Mouse (Mus musculus) hindbrain, embryonic 11.5 days (tissue): ENCODE measurements around the gene Hnrnph2. TPM values are rescaled to one million over a fixed set of nuclear protein-coding genes. Genes with fewer than 3 reads are reported as not detected.

Source experiments
- ATAC-seq: fragments of 200-750 bp; cut with Nextera tagmentation; 2 replicates; pipeline ENCODE4 v1.8.0; 2017; ENCODE audit warnings: mild to moderate bottlenecking, moderate TSS enrichment, moderate library complexity; ENCODE audit not compliant: low FRiP score
- DNase-seq: peaks from one replicate; pipeline ENCODE4 v3.0.0-alpha.2; 2015; ENCODE audit warnings: low spot score
- H3K27ac ChIP-seq: fragments of 300-500 bp; sonication (generic); 2 replicates; pipeline ENCODE4 v1.5.1; 2014; ENCODE audit warnings: mild to moderate bottlenecking, low read depth, low read length
- H3K27me3 ChIP-seq: fragments of 300-500 bp; sonication (generic); 2 replicates; pipeline ENCODE4 v1.6.1; 2014; ENCODE audit warnings: mild to moderate bottlenecking, low read length, moderate library complexity, mixed read lengths; ENCODE audit not compliant: control insufficient read depth, insufficient read depth
- H3K36me3 ChIP-seq: fragments of 300-500 bp; sonication (generic); 2 replicates; pipeline ENCODE4 v1.6.1; 2014; ENCODE audit warnings: mild to moderate bottlenecking, low read length, moderate library complexity, mixed read lengths; ENCODE audit not compliant: control insufficient read depth, insufficient read depth
- H3K4me1 ChIP-seq: fragments of 300-500 bp; sonication (generic); replicated peaks from 2 replicates; pipeline ENCODE4 v1.6.1; 2014; ENCODE audit warnings: low read length, mixed read lengths; ENCODE audit not compliant: control insufficient read depth, insufficient read depth
- H3K4me2 ChIP-seq: fragments of 300-500 bp; sonication (generic); replicated peaks from 2 replicates; pipeline ENCODE4 v1.6.1; 2014; ENCODE audit warnings: mild to moderate bottlenecking, low read depth, low read length
- H3K4me3 ChIP-seq: fragments of 300-500 bp; sonication (generic); 2 replicates; pipeline ENCODE4 v1.5.1; 2014; ENCODE audit warnings: low read depth, low read length
- H3K9ac ChIP-seq: fragments of 300-500 bp; sonication (generic); 2 replicates; pipeline ENCODE4 v1.6.1; 2014; ENCODE audit warnings: low read depth, low read length
- H3K9me3 ChIP-seq: fragments of 300-500 bp; sonication (generic); 2 replicates; pipeline ENCODE4 v1.6.1; 2016; ENCODE audit warnings: low read length; ENCODE audit not compliant: control insufficient read depth
- WGBS: fragments of 180-500 bp; shearing (Covaris S2); extraction: QIAGEN DNeasy Blood & Tissue Kit; methylation state at CpG from one replicate; pipeline ENCODE4 v1.1.7; 2014; 5-methylcytosine and 5-hydroxymethylcytosine counted together
- polyA plus RNA-seq: library from polyadenylated mRNA; unstranded; fragments of >200 nt; fragmentation: Nextera tagmentation; extraction: Ambion mirVana; gene quantifications from 2 replicates; pipeline ENCODE4 v1.2.1, GENCODE M21; 2014

The Hnrnph2 gene
- polyA plus RNA-seq, 1 experiment from 2014 or later, result 127 TPM

- no peaks in the 10 kb centered on the region; the same call in 1 of the 2 replicates for H3K27me3 ChIP-seq
- no peaks in the 10 kb centered on the region for H3K9me3 ChIP-seq
- no peak overlapping the region for H3K4me2 ChIP-seq
- H3K36me3 ChIP-seq, result no peaks in the 10 kb centered on the region
- H3K9ac ChIP-seq, result no peak overlapping the region
- 87% methylated on average over 2 of the region's 2 CpGs for WGBS
- H3K27ac ChIP-seq, result no peak overlapping the region
- ATAC-seq, result no peak
- no peak for DNase-seq
- no peak overlapping the region for H3K4me3 ChIP-seq
- no peaks in the 10 kb centered on the region for H3K4me1 ChIP-seq
These were observed 27.2 kb downstream of the Hnrnph2 start for GRCm38 (mm10) chrX:134628200-134628599.

GRCm38 (mm10) chrX:134632710-134633109 lies 31.7 kb downstream of the Hnrnph2 start:
- Histone ChIP-seq H3K27ac (no peak overlapping the region), H3K27me3 (no peaks in the 10 kb centered on the region), H3K9me3 (no peaks in the 10 kb centered on the region), H3K4me1 (no peaks in the 10 kb centered on the region), H3K36me3 (no peaks in the 10 kb centered on the region), H3K4me3 (no peak overlapping the region), H3K4me2 (no peak overlapping the region), H3K9ac (no peak overlapping the region)
- WGBS, result 88% methylated on average over 5 of the region's 5 CpGs
- DNase-seq (no peak), ATAC-seq (no peak)

GRCm38 (mm10) chrX:134635111-134635510 lies 34.1 kb downstream of the Hnrnph2 start:
- Histone ChIP-seq H3K27ac (no peak overlapping the region), H3K27me3 (no peaks in the 10 kb centered on the region), H3K9ac (no peak overlapping the region), H3K4me3 (no peak overlapping the region), H3K9me3 (no peaks in the 10 kb centered on the region), H3K4me2 (no peak overlapping the region), H3K4me1 (no peaks in the 10 kb centered on the region), H3K36me3 (no peaks in the 10 kb centered on the region)
- no peak for ATAC-seq
- WGBS, result 55% methylated on average over 3 of the region's 3 CpGs
- no peak for DNase-seq

- 79% methylated on average over 3 of the region's 3 CpGs for WGBS
- Histone ChIP-seq H3K4me1 (no peaks in the 10 kb centered on the region), H3K4me3 (no peak overlapping the region), H3K27ac (no peak overlapping the region), H3K9ac (no peak overlapping the region), H3K4me2 (no peak overlapping the region), H3K9me3 (no peaks in the 10 kb centered on the region), H3K36me3 (no peaks in the 10 kb centered on the region), H3K27me3 (no peaks in the 10 kb centered on the region)
- ATAC-seq, result no peak
- DNase-seq, result no peak
These were observed 34.9 kb downstream of the Hnrnph2 start for GRCm38 (mm10) chrX:134635860-134636259.

- Histone ChIP-seq H3K9ac (no peak overlapping the region), H3K27me3 (no peaks in the 10 kb centered on the region), H3K9me3 (no peaks in the 10 kb centered on the region), H3K27ac (no peak overlapping the region), H3K4me2 (no peak overlapping the region), H3K36me3 (no peaks in the 10 kb centered on the region), H3K4me1 (no peaks in the 10 kb centered on the region), H3K4me3 (no peak overlapping the region)
- DNase-seq (no peak), ATAC-seq (no peak)
- 79% methylated on average over 10 of the region's 10 CpGs for WGBS
These were observed 40.2 kb downstream of the Hnrnph2 start for GRCm38 (mm10) chrX:134641000-134641760.

GRCm38 (mm10) chrX:134646338-134646737 lies 45.4 kb downstream of the Hnrnph2 start:
- WGBS, result 87% methylated on average over 1 of the region's 1 CpGs
- ATAC-seq (no peak), DNase-seq (no peak)
- Histone ChIP-seq H3K4me2 (no peak overlapping the region), H3K36me3 (no peaks in the 10 kb centered on the region), H3K27me3 (no peaks in the 10 kb centered on the region), H3K9me3 (no peaks in the 10 kb centered on the region), H3K4me3 (no peak overlapping the region), H3K27ac (no peak overlapping the region), H3K4me1 (no peaks in the 10 kb centered on the region), H3K9ac (no peak overlapping the region)

- no peaks in the 10 kb centered on the region for H3K36me3 ChIP-seq
- H3K27me3 ChIP-seq, result no peaks in the 10 kb centered on the region
- DNase-seq (no peak), ATAC-seq (no peak)
- H3K4me3 ChIP-seq, result no peak overlapping the region
- H3K27ac ChIP-seq, result no peak overlapping the region
- H3K4me1 ChIP-seq, result no peaks in the 10 kb centered on the region
- H3K4me2 ChIP-seq, result no peak overlapping the region
- H3K9me3 ChIP-seq, result no peaks in the 10 kb centered on the region
- WGBS, result 75% methylated on average over 8 of the region's 8 CpGs
- no peak overlapping the region for H3K9ac ChIP-seq
These were observed 46.4 kb downstream of the Hnrnph2 start for GRCm38 (mm10) chrX:134647421-134647820.

- H3K36me3 ChIP-seq, result no peaks in the 10 kb centered on the region
- no peak overlapping the region for H3K9ac ChIP-seq
- no peaks in the 10 kb centered on the region for H3K27me3 ChIP-seq
- H3K4me3 ChIP-seq, result no peak overlapping the region
- no peaks in the 10 kb centered on the region for H3K9me3 ChIP-seq
- DNase-seq (peak; percentile 88), ATAC-seq (peak; percentile 45; the same call in 1 of the 2 replicates)
- H3K4me2 ChIP-seq, result no peak overlapping the region
- no peak overlapping the region for H3K27ac ChIP-seq
- WGBS, result 20% methylated on average over 11 of the region's 11 CpGs
- no peaks in the 10 kb centered on the region for H3K4me1 ChIP-seq
These were observed 47.2 kb downstream of the Hnrnph2 start for GRCm38 (mm10) chrX:134648031-134648692.

GRCm38 (mm10) chrX:134652061-134652460 lies 51.1 kb downstream of the Hnrnph2 start:
- Histone ChIP-seq H3K9ac (no peak overlapping the region), H3K27me3 (no peaks in the 10 kb centered on the region), H3K9me3 (no peaks in the 10 kb centered on the region), H3K4me2 (no peak overlapping the region), H3K27ac (no peak overlapping the region), H3K36me3 (no peaks in the 10 kb centered on the region), H3K4me3 (no peak overlapping the region), H3K4me1 (no peaks in the 10 kb centered on the region)
- DNase-seq, result no peak
- no peak for ATAC-seq
- WGBS, result 73% methylated on average over 1 of the region's 1 CpGs
